Mouse (Mus musculus) adrenal gland, adult (tissue): ENCODE results near the gene Gm49395.
A peak's percentile ranks its signal among the peaks of the same experiment; 100 is the strongest.

Experiments used
- DNase-seq, 2 experiments: peaks; one replicate each; pipeline ENCODE4 v3.0.0; 2022 to 2023; ENCODE audit warnings: low spot score in 1 of 2; ENCODE audit not compliant: inconsistent age in 2 of 2

Gm49395 gene

GRCm38 (mm10) chr13:115101355-115102191 lies at the start of gene Gm49395, which contains the start of gene Itga1:
Gm49395 (minus strand) TSS chr13:115101921.
Itga1 (minus strand) TSS chr13:115101964.
- peak; percentile 85 to 95 for DNase-seq

DNA sequence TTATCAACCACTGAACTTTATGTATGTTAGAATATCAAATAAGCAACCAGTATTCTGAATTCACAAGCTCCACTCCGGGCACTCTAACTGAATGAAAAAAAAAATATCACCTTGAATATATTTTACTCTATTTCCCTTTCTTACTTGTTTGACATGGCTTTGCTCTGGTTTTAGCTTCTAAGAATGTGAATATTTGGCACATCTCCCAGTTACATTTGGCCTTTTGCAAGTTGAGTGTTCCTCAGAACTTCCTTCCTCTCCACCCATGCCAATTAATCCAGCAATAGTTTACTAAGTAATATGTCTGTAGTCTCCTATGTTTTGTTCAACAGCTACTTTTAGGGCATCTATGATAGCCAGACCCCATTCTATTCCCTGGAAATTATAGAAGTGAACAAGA lies 48.9 kb upstream of the Gm49395 start:
- DNase-seq, result no peak

- DNase-seq, result no peak
These were observed 48.1 kb upstream of the Gm49395 start for GRCm38 (mm10) chr13:115149849-115150248.

- no peak for DNase-seq
These were observed 41.9 kb upstream of the Gm49395 start for GRCm38 (mm10) chr13:115143575-115143974.

GRCm38 (mm10) chr13:115142066-115142465 lies 40.3 kb upstream of the Gm49395 start:
- DNase-seq, result no peak

GRCm38 (mm10) chr13:115138513-115138912 lies 36.8 kb upstream of the Gm49395 start:
- no peak for DNase-seq

DNA sequence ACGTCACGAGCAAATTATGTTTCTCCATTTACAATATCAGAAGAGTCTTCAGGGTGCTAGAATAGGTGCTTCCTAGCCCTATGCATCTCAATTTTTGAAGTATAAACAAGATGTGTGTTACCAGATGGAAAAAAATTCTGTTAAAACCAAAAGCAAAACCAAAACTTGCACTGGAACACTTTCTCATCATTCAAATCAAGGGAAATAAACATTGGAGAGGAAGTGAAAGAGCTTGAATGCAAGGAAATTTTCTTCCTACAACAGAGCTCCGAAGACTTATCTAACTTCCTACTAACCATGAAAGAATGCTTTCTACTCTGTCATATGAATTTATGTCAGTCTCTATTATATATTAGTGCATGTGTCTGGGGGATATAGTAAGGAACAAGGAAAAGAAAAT lies 35.0 kb upstream of the Gm49395 start:
- no peak for DNase-seq

DNA sequence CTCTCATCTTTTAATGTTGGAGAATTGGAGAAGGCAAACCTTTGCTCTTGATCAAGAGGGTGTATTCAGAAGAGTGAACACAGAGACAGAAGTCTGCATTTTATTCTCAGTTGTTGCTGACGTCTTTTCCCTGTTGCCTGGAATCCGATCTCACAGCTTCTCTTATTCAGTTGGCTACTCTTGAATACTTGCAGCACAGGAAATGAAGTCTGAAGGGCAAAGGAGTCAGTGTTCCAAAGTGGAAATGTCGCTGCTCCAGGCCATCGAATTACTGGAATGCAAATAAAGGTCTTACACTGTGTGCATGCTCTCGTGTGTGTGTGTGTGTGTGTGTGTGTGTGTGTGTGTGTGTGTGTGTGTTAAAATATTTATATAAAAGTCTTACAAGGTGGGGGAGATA lies 30.7 kb upstream of the Gm49395 start:
- peak in 1 of 2 experiments; percentile 7 for DNase-seq

DNA sequence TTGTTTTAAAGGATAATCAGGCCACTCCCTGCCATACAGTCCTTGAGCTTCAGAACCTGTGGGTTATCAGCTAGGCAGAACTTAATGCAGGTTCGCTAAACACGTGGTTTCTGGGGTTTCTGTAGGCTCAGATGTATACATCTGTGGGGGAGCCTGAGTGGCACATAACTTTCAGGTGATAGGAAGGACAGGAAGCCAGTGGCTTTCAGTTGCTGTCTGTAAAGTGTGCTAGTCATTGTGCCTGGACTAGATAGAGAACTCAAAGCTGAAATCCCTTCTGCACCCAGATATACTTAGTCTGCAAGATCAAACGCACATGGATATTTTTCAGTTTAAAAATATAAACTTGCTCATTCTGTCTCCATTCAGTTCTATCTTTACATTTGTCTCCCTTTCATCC lies 29.7 kb upstream of the Gm49395 start:
- no peak for DNase-seq

DNA sequence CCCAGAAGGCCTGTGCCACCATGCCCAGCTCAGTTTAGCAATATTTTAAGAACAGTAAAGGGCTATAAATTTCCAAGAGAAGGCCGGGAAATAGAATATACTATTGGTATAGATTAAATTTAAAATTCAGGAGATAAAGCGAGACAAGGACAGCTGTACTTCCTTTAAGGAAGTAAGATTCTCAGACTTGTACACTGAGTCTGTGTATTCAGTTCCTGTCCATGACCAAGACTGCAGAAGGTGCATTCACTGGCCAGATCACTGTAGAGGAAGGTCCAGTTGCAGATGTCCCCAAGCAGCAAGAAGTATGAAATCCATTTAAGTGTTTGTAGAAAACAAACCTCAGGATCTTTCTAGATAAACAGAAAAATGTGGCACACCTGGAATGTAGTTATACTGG lies 28.3 kb upstream of the Gm49395 start:
- DNase-seq, result no peak

DNA sequence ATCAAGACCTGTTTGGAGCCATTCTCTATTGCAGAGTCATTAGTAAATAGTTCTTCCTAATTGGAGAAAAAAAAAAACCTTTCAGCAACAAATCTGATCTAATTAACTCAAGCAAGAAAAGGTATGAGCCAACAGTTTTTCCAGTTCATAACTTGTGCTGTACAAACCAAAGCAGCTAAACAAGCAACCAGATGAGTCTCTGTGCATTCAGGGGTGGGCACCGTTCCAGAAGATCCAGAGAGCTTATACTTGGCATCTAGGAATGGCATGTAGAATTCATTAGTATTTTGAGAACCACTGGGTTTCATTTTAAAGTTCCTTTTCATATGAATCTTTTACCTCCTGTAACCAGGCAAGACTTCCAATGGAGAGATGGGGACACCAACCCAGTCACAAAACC lies 26.1 kb upstream of the Gm49395 start:
- no peak for DNase-seq

DNA sequence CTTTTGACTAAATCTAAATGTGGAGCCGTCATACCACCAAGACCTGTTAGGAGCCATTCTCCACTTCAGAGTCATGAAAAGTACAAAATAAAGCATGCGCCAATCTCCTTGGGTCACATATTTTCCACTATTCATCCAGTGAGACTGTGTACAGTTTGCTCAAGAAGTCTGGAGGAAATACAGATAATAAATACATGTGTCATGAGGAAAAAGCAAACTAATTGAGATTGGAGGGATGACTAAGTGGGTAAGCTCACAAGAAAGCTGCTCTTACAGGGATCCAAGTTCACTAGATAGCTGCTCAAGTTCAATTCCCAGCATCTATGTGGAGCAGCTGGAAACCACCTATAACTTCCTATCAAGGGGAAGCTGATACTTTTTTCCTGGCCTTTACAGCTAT lies 24.8 kb upstream of the Gm49395 start:
- DNase-seq, result no peak

- DNase-seq, result peak in 1 of 2 experiments; percentile 46
These were observed 23.4 kb upstream of the Gm49395 start for GRCm38 (mm10) chr13:115125130-115125529.

DNA sequence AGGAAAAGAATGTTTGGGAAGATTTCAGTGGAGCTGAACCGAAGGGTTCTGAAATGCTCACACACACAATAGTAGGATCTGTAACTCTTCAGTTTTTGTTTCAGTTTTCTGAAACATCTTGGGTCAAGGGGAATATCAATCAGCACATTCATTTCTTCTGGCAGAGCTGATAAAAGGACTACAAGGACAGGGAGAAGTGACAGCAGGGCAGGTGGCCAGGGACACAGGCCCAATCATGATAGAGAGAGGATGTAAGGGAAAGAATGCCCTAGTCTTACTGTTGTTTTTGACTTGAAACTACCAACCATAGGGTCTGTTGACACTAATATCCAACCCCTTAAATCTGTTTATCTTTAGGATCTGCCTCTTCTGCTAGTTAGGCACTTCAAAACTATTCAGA lies 22.8 kb upstream of the Gm49395 start:
- DNase-seq, result peak; percentile 76 to 88

GRCm38 (mm10) chr13:115118756-115119155 lies 17.0 kb upstream of the Gm49395 start:
- DNase-seq, result no peak

DNA sequence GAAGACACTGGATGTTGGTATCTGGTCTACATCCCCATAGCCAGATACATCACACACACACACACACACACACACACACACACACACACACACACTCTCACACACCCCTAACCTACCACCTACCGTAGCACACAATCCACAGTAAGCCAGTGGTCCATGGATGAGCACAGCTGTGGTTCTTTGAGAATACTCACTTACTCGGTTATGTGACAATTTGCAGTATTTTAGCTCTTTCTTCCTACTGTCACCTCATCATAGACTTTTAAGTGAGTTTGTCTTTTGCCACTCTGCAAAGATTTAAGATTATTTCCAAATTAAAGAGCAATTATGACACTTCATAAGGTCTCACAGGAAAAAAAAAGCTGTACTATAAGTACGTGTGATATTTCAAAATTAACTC lies 16.5 kb upstream of the Gm49395 start:
- no peak for DNase-seq

DNA sequence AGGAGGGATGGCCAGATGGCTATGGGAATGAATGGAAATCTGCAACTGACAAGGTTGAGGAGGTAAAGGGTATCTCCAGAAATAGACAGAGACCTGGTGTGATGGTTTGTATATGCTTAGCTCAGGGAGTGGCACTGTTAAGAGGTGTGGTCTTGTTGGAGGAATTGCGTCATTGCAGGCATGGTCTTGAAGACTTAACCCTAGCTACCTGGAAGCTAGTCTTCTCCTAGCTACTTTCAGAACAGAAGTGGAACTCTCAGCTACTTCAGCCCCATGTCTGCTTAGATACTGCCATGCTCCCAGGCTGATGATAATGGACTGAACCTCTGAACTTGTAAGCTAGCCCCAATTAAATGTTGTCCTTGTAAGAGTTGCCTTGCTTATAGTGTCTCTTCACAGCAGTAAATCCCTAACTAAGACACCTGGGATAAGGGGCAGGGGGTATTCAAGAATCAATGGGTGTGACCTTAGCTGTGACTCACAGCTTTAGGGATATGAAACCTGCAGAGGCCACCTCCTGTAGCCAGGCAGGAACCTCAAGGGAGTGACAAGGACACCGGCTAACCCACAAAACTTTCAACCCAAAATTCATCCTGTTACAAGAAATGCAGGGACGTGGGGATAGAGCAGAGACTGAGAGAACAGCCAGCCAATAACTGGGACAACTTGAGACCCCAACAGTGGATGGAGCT lies 15.4 kb upstream of the Gm49395 start:
- DNase-seq, result no peak

DNA sequence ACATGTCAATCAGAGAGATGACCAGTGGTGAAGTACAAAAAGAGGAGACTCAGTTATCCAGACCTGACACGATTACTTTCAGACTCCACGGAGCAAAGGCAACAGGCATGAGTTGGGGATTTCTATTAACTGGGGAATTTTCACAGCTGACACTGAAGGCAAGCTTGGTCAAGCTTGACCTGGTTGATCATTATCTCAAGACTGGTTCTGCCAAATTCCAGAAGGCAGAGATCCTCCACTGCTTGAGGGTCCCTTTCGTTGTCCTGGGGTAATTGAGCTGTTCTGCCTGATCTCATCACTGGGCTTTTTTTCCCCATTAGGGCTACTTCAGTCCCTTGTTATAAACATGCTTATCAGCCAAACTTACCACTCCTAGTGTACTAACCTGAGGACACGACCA lies 7.9 kb upstream of the Gm49395 start:
- DNase-seq, result no peak

DNA sequence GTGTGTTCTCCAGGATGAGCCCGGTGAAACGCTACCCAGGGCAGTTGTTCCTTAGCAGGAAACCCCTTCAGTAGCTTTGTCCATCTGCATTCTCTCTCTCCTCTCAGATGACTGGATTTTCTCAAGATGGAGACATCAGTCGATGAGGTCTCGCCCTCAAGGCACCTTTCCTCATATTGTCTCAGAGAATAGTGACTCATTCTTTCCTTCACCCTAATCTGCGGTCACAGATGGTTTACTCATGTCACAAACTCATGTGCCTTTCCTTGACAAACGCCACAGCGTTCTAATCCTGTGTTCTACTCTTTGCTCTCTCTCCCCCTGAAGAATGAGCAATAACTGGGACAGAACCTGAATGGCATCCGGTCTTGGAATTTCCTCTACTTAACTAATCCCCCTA lies 5.7 kb upstream of the Gm49395 start:
- no peak for DNase-seq

- no peak for DNase-seq
These were observed 4.5 kb upstream of the Gm49395 start for GRCm38 (mm10) chr13:115106183-115106582.

- DNase-seq, result no peak
These were observed 1.0 kb upstream of the Gm49395 start for GRCm38 (mm10) chr13:115102754-115103153.
